Mouse (Mus musculus): Measurements from ENCODE around the gene Ears2. TPM values are rescaled to one million over a fixed set of nuclear protein-coding genes. Genes with fewer than 3 reads are reported as not detected.
A peak's percentile ranks its signal among the peaks of the same experiment; 100 is the strongest.

The Ears2 gene
- polyA plus RNA-seq, 1 experiment from 2014 or later, result 24.7 TPM

GRCm38 (mm10) chr7:122074374-122074773 is 7.3 kb upstream of the Ears2 start:
- Histone ChIP-seq H3K27ac (ENCODE audit: poor library complexity, severe bottlenecking) (no peak overlapping the region), H3K4me1 (replicated peaks) (peaks cover 3% of the 10 kb centered on the region), H3K9ac (no peak overlapping the region), H3K4me2 (no peak overlapping the region), H3K36me3 (peaks cover 91% of the 10 kb centered on the region), H3K9me3 (replicated peaks) (no peaks in the 10 kb centered on the region), H3K4me3 (no peak overlapping the region), H3K27me3 (replicated peaks) (no peaks in the 10 kb centered on the region)
- no peak for ATAC-seq (ENCODE audit: insufficient number of reproducible peaks, low FRiP score)
- WGBS, result 69% methylated on average over 3 of the region's 3 CpGs

GRCm38 (mm10) chr7:122067517-122068381 is 686 bp upstream of the Ears2 start:
- Histone ChIP-seq H3K4me1 (replicated peaks) (peaks cover 20% of the 10 kb centered on the region), H3K27me3 (replicated peaks) (no peaks in the 10 kb centered on the region), H3K4me2 (peak overlapping the region; percentile 86), H3K4me3 (peak overlapping the region; percentile 99), H3K27ac (ENCODE audit: poor library complexity, severe bottlenecking) (peak overlapping the region; percentile 92), H3K36me3 (peaks cover 43% of the 10 kb centered on the region), H3K9me3 (replicated peaks) (no peaks in the 10 kb centered on the region), H3K9ac (peak overlapping the region; percentile 99)
- WGBS, result 2% methylated on average over 58 of the region's 58 CpGs
- peak; percentile 20 for ATAC-seq (ENCODE audit: insufficient number of reproducible peaks, low FRiP score)

GRCm38 (mm10) chr7:122066102-122066944 is 740 bp downstream of the Ears2 start:
- H3K27ac ChIP-seq (ENCODE audit: poor library complexity, severe bottlenecking), result peak overlapping the region; percentile 92
- H3K4me3 ChIP-seq, result peak overlapping the region; percentile 99
- no peaks in the 10 kb centered on the region for H3K9me3 ChIP-seq (replicated peaks)
- WGBS, result 15% methylated on average over 31 of the region's 31 CpGs
- no peak; the same call in 1 of the 2 replicates for ATAC-seq (ENCODE audit: insufficient number of reproducible peaks, low FRiP score)
- peak overlapping the region; percentile 99 for H3K9ac ChIP-seq
- H3K27me3 ChIP-seq (replicated peaks), result no peaks in the 10 kb centered on the region
- peak overlapping the region; percentile 86 for H3K4me2 ChIP-seq
- H3K36me3 ChIP-seq, result peaks cover 42% of the 10 kb centered on the region
- peaks cover 20% of the 10 kb centered on the region for H3K4me1 ChIP-seq (replicated peaks)

GRCm38 (mm10) chr7:122065656-122066055 is 1.4 kb downstream of the Ears2 start:
- peaks cover 38% of the 10 kb centered on the region for H3K36me3 ChIP-seq
- H3K27ac ChIP-seq (ENCODE audit: poor library complexity, severe bottlenecking), result peak overlapping the region; percentile 92; the same call in 1 of the 2 replicates
- WGBS, result 42% methylated on average over 1 of the region's 1 CpGs
- ATAC-seq (ENCODE audit: insufficient number of reproducible peaks, low FRiP score), result no peak
- H3K4me2 ChIP-seq, result peak overlapping the region; percentile 86
- no peak overlapping the region for H3K9ac ChIP-seq
- no peaks in the 10 kb centered on the region for H3K27me3 ChIP-seq (replicated peaks)
- H3K9me3 ChIP-seq (replicated peaks), result no peaks in the 10 kb centered on the region
- peak overlapping the region; percentile 99; the same call in 1 of the 2 replicates for H3K4me3 ChIP-seq
- peaks cover 20% of the 10 kb centered on the region for H3K4me1 ChIP-seq (replicated peaks)

- 0 out of 2 replicates have a peak, but pooled peaks cover 2% of the 10 kb centered on the region for H3K4me1 ChIP-seq (replicated peaks)
- peaks cover 66% of the 10 kb centered on the region for H3K36me3 ChIP-seq
- H3K4me2 ChIP-seq, result no peak overlapping the region
- 83% methylated on average over 5 of the region's 5 CpGs for WGBS
- no peak overlapping the region for H3K4me3 ChIP-seq
- H3K27me3 ChIP-seq (replicated peaks), result no peaks in the 10 kb centered on the region
- no peak for ATAC-seq (ENCODE audit: insufficient number of reproducible peaks, low FRiP score)
- no peak overlapping the region for H3K27ac ChIP-seq (ENCODE audit: poor library complexity, severe bottlenecking)
- no peaks in the 10 kb centered on the region for H3K9me3 ChIP-seq (replicated peaks)
- H3K9ac ChIP-seq, result no peak overlapping the region
Observed at GRCm38 (mm10) chr7:122056633-122057032, 10.4 kb downstream of the Ears2 start.

GRCm38 (mm10) chr7:122050834-122051233 is 16.2 kb downstream of the Ears2 start:
- Histone ChIP-seq H3K9ac (no peak overlapping the region), H3K4me2 (no peak overlapping the region), H3K36me3 (peaks cover 55% of the 10 kb centered on the region), H3K4me1 (replicated peaks) (peaks cover 36% of the 10 kb centered on the region), H3K4me3 (no peak overlapping the region), H3K27ac (ENCODE audit: poor library complexity, severe bottlenecking) (no peak overlapping the region), H3K27me3 (replicated peaks) (no peaks in the 10 kb centered on the region), H3K9me3 (replicated peaks) (no peaks in the 10 kb centered on the region)
- 68% methylated on average over 1 of the region's 1 CpGs for WGBS
- ATAC-seq (ENCODE audit: insufficient number of reproducible peaks, low FRiP score), result no peak

- H3K27me3 ChIP-seq (replicated peaks), result no peaks in the 10 kb centered on the region
- peaks cover 42% of the 10 kb centered on the region for H3K36me3 ChIP-seq
- H3K9me3 ChIP-seq (replicated peaks), result no peaks in the 10 kb centered on the region
- peak overlapping the region; percentile 94 for H3K27ac ChIP-seq (ENCODE audit: poor library complexity, severe bottlenecking)
- H3K4me2 ChIP-seq, result no peak overlapping the region
- no peak overlapping the region for H3K4me3 ChIP-seq
- no peak for ATAC-seq (ENCODE audit: insufficient number of reproducible peaks, low FRiP score)
- peaks cover 54% of the 10 kb centered on the region for H3K4me1 ChIP-seq (replicated peaks)
- no peak overlapping the region for H3K9ac ChIP-seq
- 86% methylated on average over 9 of the region's 9 CpGs for WGBS
Observed at GRCm38 (mm10) chr7:122048191-122048590, 18.9 kb downstream of the Ears2 start.

GRCm38 (mm10) chr7:122046813-122047212 is 20.2 kb downstream of the Ears2 start:
- Histone ChIP-seq H3K36me3 (peaks cover 49% of the 10 kb centered on the region), H3K4me2 (peak overlapping the region; percentile 42), H3K27ac (ENCODE audit: poor library complexity, severe bottlenecking) (peak overlapping the region; percentile 94), H3K4me3 (peak overlapping the region; percentile 27), H3K4me1 (replicated peaks) (peaks cover 65% of the 10 kb centered on the region), H3K9ac (peak overlapping the region; percentile 52), H3K27me3 (replicated peaks) (no peaks in the 10 kb centered on the region), H3K9me3 (replicated peaks) (no peaks in the 10 kb centered on the region)
- 12% methylated on average over 2 of the region's 2 CpGs for WGBS
- ATAC-seq (ENCODE audit: insufficient number of reproducible peaks, low FRiP score), result peak; percentile 62; the same call in 1 of the 2 replicates

GRCm38 (mm10) chr7:122045711-122046110 is 21.4 kb downstream of the Ears2 start:
- H3K27me3 ChIP-seq (replicated peaks), result no peaks in the 10 kb centered on the region
- H3K9ac ChIP-seq, result peak overlapping the region; percentile 46; the same call in 1 of the 2 replicates
- H3K9me3 ChIP-seq (replicated peaks), result no peaks in the 10 kb centered on the region
- H3K36me3 ChIP-seq, result peaks cover 49% of the 10 kb centered on the region
- peak overlapping the region; percentile 27 for H3K4me3 ChIP-seq
- WGBS, result 21% methylated on average over 1 of the region's 1 CpGs
- H3K27ac ChIP-seq (ENCODE audit: poor library complexity, severe bottlenecking), result peak overlapping the region; percentile 94
- H3K4me2 ChIP-seq, result peak overlapping the region; percentile 48
- H3K4me1 ChIP-seq (replicated peaks), result peaks cover 65% of the 10 kb centered on the region
- no peak for ATAC-seq (ENCODE audit: insufficient number of reproducible peaks, low FRiP score)

- H3K4me3 ChIP-seq, result peak overlapping the region; percentile 27; the same call in 1 of the 2 replicates
- no peaks in the 10 kb centered on the region for H3K9me3 ChIP-seq (replicated peaks)
- H3K4me2 ChIP-seq, result peak overlapping the region; percentile 48
- H3K4me1 ChIP-seq (replicated peaks), result peaks cover 65% of the 10 kb centered on the region
- peak; percentile 71 for ATAC-seq (ENCODE audit: insufficient number of reproducible peaks, low FRiP score)
- 30% methylated on average over 4 of the region's 4 CpGs for WGBS
- peak overlapping the region; percentile 94 for H3K27ac ChIP-seq (ENCODE audit: poor library complexity, severe bottlenecking)
- peaks cover 51% of the 10 kb centered on the region for H3K36me3 ChIP-seq
- no peaks in the 10 kb centered on the region for H3K27me3 ChIP-seq (replicated peaks)
- H3K9ac ChIP-seq, result peak overlapping the region; percentile 46; the same call in 1 of the 2 replicates
Observed at GRCm38 (mm10) chr7:122045181-122045634, 21.9 kb downstream of the Ears2 start.

- no peak for ATAC-seq (ENCODE audit: insufficient number of reproducible peaks, low FRiP score)
- H3K36me3 ChIP-seq, result peaks cover 58% of the 10 kb centered on the region
- peak overlapping the region; percentile 94 for H3K27ac ChIP-seq (ENCODE audit: poor library complexity, severe bottlenecking)
- no peak overlapping the region for H3K4me3 ChIP-seq
- no peaks in the 10 kb centered on the region for H3K9me3 ChIP-seq (replicated peaks)
- no peaks in the 10 kb centered on the region for H3K27me3 ChIP-seq (replicated peaks)
- 83% methylated on average over 8 of the region's 8 CpGs for WGBS
- peaks cover 61% of the 10 kb centered on the region for H3K4me1 ChIP-seq (replicated peaks)
- peak overlapping the region; percentile 12; the same call in 1 of the 2 replicates for H3K4me2 ChIP-seq
- no peak overlapping the region for H3K9ac ChIP-seq
Observed at GRCm38 (mm10) chr7:122044106-122044505, 23.0 kb downstream of the Ears2 start.
